Mouse (Mus musculus): Measurements from ENCODE around the gene Bnip3.
A peak's percentile ranks its signal among the peaks of the same experiment; 100 is the strongest.

The Bnip3 gene

GRCm38 (mm10) chr7:138906441-138906840 lies 2.9 kb downstream of the Bnip3 start:
- DNase-seq (ENCODE audit: low spot score in 2 of 2): no peak

DNA sequence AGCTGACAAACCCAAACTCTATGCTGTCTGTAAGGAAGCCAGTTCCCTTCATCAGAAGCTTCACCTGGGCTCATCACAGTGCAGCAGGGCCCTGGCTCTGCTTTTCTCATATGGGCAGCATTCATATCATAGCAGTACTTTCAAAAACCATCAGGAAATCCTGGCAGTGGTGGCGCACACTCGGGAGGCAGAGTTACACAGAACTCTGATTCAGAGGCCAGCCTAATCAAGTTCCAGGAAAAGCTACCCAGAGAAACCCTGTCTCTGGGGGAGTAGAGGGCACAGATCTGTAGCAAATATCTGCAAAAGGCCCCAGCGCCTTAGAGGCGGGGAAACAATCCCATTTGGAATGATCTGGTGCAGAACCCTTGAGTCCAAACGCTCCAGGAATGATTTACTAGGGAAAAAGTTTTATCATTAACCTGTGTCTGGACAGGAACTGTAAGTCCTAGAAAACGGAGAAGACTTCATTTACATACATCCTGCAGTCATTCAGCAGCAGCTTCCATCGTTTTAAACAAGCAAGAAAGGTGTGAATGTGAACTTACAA lies 5.4 kb downstream of the Bnip3 start:
- DNase-seq (ENCODE audit: low spot score in 2 of 2): no peak

GRCm38 (mm10) chr7:138898743-138899142 lies 10.6 kb downstream of the Bnip3 start:
- DNase-seq (ENCODE audit: low spot score in 2 of 2): no peak

DNA sequence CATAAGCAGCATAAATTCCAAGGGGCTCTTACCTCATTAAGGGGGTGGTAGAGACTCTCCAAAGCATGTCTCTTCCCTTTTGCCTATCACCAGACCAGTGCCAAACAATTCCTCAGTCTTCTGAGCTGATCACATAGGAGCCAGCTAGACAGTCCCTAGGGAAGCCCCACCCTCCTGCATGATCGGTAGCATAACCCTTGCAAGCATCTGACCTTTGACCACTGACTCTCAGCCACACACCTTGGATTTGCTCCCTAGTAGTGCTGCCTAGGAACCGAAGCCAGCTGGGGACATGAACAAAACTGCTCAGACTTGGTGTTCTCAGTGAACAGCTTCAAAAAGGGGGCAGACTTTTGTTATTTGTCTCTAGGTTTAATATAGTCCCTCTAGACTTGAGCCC lies 11.2 kb downstream of the Bnip3 start:
- no peak for DNase-seq (ENCODE audit: low spot score in 2 of 2)

DNA sequence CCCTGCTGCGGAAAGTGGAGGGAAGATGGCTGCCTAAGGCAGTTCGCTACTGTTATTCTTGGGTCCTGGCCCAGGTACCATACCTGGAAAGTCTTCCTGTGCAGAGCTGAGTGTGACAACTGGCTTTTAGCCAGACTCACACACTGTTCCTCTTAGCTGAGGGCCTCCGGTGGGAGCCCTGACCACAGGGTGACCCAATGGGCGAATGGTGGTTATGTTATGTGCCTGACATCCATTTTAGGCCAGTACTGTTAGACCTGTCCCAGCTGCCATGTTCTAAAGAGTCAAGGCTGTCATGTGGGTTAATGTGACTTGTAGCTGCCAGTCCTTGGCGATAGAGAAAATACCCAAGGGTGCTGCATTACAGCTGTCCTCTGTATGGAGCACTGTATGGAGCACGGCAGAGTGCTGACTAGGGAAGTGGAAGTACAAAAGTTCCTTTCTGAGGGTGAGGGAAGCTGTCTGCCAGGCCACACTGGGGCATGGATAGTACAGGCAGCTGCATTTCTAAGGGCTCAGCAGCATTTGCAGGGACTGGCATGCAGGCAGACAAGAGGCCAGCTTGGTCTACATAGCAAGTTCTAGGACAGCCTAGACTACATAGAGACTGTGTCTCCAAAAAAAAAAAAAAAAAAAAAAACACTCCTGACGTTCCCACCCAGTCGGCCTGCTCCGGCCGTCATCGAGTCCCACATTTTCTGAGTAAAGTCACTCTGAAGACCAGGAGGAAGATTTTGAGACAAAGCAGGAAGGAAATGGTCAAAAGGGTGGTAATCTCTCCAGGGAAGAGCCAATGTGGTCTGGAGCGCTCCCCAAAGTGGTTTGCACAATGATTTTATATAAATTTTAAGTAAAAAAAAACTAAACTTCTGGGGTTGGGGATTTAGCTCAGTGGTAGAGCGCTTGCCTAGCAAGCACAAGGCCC lies 23.7 kb downstream of the Bnip3 start:
- no peak for DNase-seq (ENCODE audit: low spot score in 2 of 2)

- no peak for DNase-seq (ENCODE audit: low spot score in 2 of 2)
Measured at GRCm38 (mm10) chr7:138883724-138884123, 25.6 kb downstream of the Bnip3 start.

DNA sequence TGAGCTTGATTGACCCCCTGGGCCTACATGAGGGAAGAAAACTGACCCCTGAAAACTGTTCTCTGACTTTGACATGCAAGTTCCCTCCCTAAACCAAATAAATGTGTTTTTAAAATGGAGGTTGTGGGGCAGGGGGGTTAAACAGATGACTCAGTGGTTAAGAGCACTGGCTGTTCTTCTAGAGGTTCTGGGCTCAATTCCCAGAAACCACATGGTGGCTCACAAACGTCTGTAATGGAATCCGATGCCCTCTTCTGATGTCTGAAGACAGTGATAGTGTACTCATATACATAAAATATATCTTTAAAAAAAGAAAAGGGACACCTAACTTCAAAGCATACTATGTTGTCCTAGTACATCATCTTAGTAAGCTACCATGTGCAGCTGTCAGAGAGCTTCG lies 34.3 kb downstream of the Bnip3 start:
- no peak for DNase-seq (ENCODE audit: low spot score in 2 of 2)

- no peak for DNase-seq (ENCODE audit: low spot score in 2 of 2)
Measured at GRCm38 (mm10) chr7:138872956-138873355, 36.4 kb downstream of the Bnip3 start.

DNA sequence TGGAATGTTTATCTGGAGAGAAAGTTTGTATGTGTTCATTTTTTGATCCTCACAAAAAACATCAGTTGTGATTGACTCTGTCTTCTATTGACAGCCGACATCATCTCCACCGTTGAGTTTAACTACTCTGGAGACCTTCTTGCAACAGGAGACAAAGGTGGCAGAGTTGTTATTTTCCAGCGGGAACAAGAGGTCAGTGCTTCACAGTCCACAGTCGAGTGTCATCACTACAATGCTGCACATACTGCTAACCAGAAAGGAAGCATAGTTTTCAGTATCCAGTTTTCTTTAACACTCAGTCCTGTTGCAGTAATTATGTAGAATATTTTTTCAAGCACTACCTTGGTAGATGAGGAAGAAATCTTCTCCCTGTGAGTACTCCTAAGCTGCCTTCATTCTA lies 41.0 kb downstream of the Bnip3 start:
- no peak for DNase-seq (ENCODE audit: low spot score in 2 of 2)

DNA sequence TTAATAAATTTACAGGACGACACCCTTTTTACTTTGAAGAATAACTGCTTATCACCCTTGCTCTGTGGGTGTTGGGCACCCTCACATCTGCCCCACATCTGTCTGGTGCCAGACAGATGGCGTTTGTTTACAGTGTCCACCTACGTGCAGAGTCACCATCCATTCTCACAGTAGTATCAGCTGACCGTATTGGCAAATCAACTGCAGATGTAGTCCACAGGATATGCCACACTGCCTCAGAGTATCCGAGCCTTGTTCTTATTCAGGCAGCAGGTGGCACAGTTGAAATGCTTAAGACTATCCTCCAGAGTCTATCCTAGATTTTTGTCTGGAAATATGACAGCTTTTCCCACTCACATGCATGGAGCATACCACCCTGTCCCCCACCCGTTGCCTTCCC lies 42.0 kb downstream of the Bnip3 start:
- no peak for DNase-seq (ENCODE audit: low spot score in 2 of 2)

DNA sequence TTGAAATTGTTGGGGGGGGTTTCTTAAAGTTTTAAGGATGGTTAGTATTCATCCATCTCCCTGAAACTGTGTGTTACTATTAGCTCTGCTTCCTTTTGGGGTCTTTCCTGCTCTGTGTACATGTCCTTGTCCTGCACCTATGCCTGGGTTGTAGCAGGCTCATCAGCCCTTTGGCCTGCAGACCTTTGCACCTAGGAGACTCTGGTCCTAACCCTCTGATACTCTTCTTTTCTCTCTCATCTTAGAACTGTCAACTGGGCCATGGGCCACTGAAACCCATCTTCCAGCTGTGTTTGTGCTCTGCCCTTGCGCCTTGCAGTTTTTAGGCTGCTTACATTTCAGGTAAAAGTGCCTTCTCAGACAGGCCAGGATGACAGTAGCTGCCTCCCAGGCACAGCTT lies 44.5 kb downstream of the Bnip3 start:
- no peak for DNase-seq (ENCODE audit: low spot score in 2 of 2)

- no peak for DNase-seq (ENCODE audit: low spot score in 2 of 2)
Measured at GRCm38 (mm10) chr7:138863950-138864572, 45.3 kb downstream of the Bnip3 start.

- DNase-seq (ENCODE audit: low spot score in 2 of 2): no peak
Measured at GRCm38 (mm10) chr7:138856670-138857069, 52.6 kb downstream of the Bnip3 start.

- DNase-seq (ENCODE audit: low spot score in 2 of 2): no peak
Measured at GRCm38 (mm10) chr7:138854201-138854600, 55.1 kb downstream of the Bnip3 start.

DNA sequence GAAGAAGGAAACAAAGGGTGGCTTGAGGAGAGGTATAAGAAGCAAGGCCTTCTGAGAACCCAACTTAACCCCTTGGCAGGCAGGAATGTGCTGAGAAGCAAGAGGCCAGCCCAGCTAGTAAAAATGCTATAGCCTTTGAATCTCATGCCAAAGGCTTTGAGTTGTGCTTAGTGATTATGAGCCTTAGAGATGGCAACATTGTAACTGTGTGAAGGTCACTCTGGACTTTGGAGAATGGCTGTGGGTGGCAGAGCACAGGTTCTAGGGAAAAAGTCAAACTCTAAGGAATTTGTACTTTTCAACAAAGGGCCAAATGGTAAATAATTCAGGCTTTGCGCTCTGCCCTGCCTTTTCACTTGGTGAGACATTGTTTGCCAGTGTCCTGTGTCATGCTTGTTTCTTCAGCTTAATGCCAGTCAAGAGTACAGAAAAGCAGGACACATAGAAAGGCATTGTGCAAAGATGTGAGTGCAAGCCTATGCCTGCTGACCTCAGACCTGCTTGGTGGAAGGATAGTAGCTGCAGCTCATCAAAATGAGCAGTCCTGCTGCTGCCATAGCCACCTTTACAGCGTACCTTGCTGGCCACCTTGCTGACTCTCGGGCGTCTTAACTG lies 55.8 kb downstream of the Bnip3 start:
- no peak for DNase-seq (ENCODE audit: low spot score in 2 of 2)

GRCm38 (mm10) chr7:138850083-138850482 lies 59.2 kb downstream of the Bnip3 start:
- DNase-seq (ENCODE audit: low spot score in 2 of 2): no peak

- DNase-seq (ENCODE audit: low spot score in 2 of 2): no peak
Measured at GRCm38 (mm10) chr7:138848028-138848920, 61.0 kb downstream of the Bnip3 start.

DNA sequence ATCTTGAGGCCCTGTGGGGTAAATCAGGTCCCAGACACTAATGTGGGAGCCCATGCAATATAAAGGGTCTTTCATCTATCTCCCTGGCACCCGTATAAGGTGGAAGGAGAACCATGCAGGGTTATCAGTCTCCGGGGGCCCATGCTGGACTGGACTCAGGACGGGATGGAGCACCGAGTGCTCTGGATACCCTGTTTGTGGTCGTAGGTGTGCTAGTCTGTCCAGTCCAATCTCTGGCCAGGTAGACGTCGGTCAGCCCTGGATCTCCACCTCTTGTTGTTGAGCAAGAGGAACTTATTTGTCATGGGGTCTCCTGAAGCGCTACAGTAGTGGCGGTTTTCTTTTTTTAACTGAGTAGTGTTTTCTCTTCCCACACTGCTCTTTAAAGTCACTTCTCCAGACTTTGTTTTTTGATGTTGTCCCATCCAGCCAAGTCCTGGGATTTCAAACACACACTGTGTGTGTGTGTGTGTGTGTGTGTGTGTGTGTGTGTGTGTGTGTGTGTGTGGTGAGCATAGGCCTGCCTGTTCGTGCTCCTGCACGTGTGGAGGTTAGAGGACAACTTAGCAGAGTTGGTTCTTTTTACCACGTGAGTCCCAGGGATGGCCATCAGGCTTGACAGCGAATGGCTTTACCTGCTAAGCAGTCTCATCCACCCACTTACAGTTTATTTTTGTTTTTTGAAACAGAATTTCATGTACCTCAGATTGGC lies 61.8 kb downstream of the Bnip3 start:
- no peak for DNase-seq (ENCODE audit: low spot score in 2 of 2)

GRCm38 (mm10) chr7:138846502-138846991 lies 62.8 kb downstream of the Bnip3 start:
- DNase-seq (ENCODE audit: low spot score in 2 of 2): no peak

- peak; percentile 89 to 94 for DNase-seq (ENCODE audit: low spot score in 2 of 2)
Measured at GRCm38 (mm10) chr7:138845544-138846391, 63.6 kb downstream of the Bnip3 start, which contains the start of the genes Ppp2r2d and Mapk1ip1. TSS of gene Ppp2r2d (plus strand) at chr7:138846079. TSS of gene Mapk1ip1 (minus strand) at chr7:138846273.
